Mouse (Mus musculus): ENCODE measurements around the gene Tgfbrap1.

The Tgfbrap1 gene

DNA sequence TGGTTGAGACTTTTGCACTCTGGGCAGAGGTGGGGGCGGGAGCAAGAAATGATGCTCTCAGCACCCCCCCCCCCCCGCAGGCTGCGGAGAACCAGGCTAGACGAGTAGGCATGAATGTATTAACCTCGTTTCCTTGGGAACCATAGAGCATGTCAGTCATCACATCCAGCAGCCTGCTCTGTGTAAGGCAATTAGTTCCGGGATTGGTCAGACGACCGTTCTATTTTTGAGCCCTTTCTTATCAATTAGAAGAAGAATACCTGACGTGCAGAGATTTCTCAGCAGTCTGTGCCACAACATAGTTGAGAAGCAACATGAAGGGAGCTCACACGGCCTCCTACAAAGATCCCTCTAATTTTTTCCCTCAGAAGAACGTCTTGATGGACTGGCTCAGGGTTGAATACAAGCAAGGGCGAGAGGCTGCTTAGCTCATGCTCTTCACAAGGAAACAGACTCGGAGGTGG is 92.4 kb downstream of the Tgfbrap1 start:
- DNase-seq, result no peak

Data from lung, postnatal 10 days (tissue).